Mouse (Mus musculus): Measurements from ENCODE around the gene Uvrag. TPM values are rescaled to one million over a fixed set of nuclear protein-coding genes. Genes with fewer than 3 reads are reported as not detected.

Gene Uvrag
- polyA plus RNA-seq, 1 experiment from 2014 or later: 12.8 TPM

DNA sequence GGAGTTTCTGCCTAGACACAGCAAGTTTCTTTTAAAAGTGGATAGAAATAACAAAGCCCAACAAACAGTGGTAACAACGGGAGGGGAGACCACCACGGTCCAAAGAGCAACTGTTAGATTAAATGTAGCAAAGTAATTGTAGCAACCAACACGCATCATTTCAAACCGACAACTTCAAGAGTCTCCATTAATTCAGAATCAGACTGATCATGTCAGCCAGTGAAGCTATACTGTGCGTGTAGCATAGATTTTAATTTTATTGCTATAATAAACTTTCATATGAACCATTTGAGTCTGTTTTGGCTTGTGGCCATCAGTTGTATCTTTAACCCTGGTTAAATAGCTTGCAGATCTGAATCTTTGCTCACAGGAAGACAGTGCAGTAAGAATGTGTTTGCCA lies 107.1 kb downstream of the Uvrag start:
- no peak for DNase-seq (ENCODE audit: low spot score)
- H3K4me1 ChIP-seq (replicated peaks): no peaks in the 10 kb centered on the region
- no peak overlapping the region for H3K4me3 ChIP-seq
- WGBS: 95% methylated on average over 5 of the region's 5 CpGs
- no peaks in the 10 kb centered on the region for H3K9me3 ChIP-seq
- no peaks in the 10 kb centered on the region for H3K27me3 ChIP-seq (ENCODE audit: insufficient read depth, poor library complexity, severe bottlenecking)
- no peak overlapping the region for H3K27ac ChIP-seq
- H3K36me3 ChIP-seq: no peaks in the 10 kb centered on the region

- 95% methylated on average over 3 of the region's 3 CpGs for WGBS
- Histone ChIP-seq H3K36me3 (no peaks in the 10 kb centered on the region), H3K27ac (no peak overlapping the region), H3K27me3 (ENCODE audit: insufficient read depth, poor library complexity, severe bottlenecking) (no peaks in the 10 kb centered on the region), H3K9me3 (no peaks in the 10 kb centered on the region), H3K4me3 (no peak overlapping the region), H3K4me1 (replicated peaks) (no peaks in the 10 kb centered on the region)
- DNase-seq (ENCODE audit: low spot score): no peak
These were observed 107.6 kb downstream of the Uvrag start for GRCm38 (mm10) chr7:99033314-99033713.

DNA sequence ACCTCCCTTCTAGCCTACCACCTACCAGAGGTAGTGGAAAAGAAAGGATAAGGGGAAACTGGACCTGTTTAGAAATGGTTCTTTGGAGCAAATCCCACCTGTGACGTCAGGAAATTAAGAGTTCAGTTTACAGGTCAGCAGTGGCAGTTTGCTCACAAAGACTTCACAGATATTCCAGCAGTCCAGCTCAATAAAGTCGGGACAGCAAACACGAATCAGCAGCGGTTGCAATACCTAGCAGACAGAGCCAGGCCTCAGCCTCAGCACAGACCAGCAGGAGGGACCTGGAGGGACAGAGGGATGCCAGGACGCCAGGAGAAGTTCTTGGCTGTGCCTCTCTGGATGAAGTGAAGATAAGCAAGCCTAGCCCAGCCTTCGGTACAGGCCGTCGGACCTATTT lies 108.9 kb downstream of the Uvrag start:
- no peaks in the 10 kb centered on the region for H3K9me3 ChIP-seq
- no peaks in the 10 kb centered on the region for H3K36me3 ChIP-seq
- no peak overlapping the region for H3K27ac ChIP-seq
- H3K4me1 ChIP-seq (replicated peaks): no peaks in the 10 kb centered on the region
- DNase-seq (ENCODE audit: low spot score): no peak
- H3K27me3 ChIP-seq (ENCODE audit: insufficient read depth, poor library complexity, severe bottlenecking): no peaks in the 10 kb centered on the region
- no peak overlapping the region for H3K4me3 ChIP-seq
- WGBS: 92% methylated on average over 8 of the region's 8 CpGs

DNA sequence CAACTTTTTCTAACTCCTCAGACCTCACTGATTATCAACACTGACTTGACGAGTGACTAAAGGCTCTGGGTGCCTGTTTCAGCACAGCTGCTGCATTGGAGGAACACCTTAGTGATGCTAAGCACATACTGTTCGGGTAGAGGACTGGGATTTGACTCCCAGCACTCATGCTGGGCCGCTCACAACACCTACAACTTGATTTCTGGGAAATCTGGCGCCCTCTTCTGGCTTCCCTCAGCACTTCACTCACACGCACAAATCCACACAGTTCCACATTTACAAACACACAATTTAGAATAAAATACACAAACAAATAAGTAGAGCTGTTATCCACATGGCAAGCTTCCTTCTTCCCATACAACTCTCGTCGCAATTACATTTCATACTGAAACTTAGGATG lies 112.8 kb downstream of the Uvrag start:
- 83% methylated on average over 7 of the region's 7 CpGs for WGBS
- no peak overlapping the region for H3K4me3 ChIP-seq
- no peaks in the 10 kb centered on the region for H3K9me3 ChIP-seq
- no peaks in the 10 kb centered on the region for H3K4me1 ChIP-seq (replicated peaks)
- no peaks in the 10 kb centered on the region for H3K36me3 ChIP-seq
- no peak overlapping the region for H3K27ac ChIP-seq
- DNase-seq (ENCODE audit: low spot score): no peak
- no peaks in the 10 kb centered on the region for H3K27me3 ChIP-seq (ENCODE audit: insufficient read depth, poor library complexity, severe bottlenecking)

- Histone ChIP-seq H3K27me3 (ENCODE audit: insufficient read depth, poor library complexity, severe bottlenecking) (no peaks in the 10 kb centered on the region), H3K4me3 (no peak overlapping the region), H3K4me1 (replicated peaks) (no peaks in the 10 kb centered on the region), H3K9me3 (no peaks in the 10 kb centered on the region), H3K27ac (no peak overlapping the region), H3K36me3 (no peaks in the 10 kb centered on the region)
- 84% methylated on average over 5 of the region's 5 CpGs for whole genome bisulfite sequencing
- no peak for DNase-seq (ENCODE audit: low spot score)
These were observed 113.8 kb downstream of the Uvrag start for GRCm38 (mm10) chr7:99027185-99027584.

GRCm38 (mm10) chr7:99025989-99026388 lies 115.0 kb downstream of the Uvrag start:
- no peaks in the 10 kb centered on the region for H3K4me1 ChIP-seq (replicated peaks)
- no peak for DNase-seq (ENCODE audit: low spot score)
- H3K4me3 ChIP-seq: no peak overlapping the region
- H3K27ac ChIP-seq: no peak overlapping the region
- H3K9me3 ChIP-seq: no peaks in the 10 kb centered on the region
- H3K36me3 ChIP-seq: no peaks in the 10 kb centered on the region
- WGBS: 93% methylated on average over 10 of the region's 10 CpGs
- no peaks in the 10 kb centered on the region for H3K27me3 ChIP-seq (ENCODE audit: insufficient read depth, poor library complexity, severe bottlenecking)

DNA sequence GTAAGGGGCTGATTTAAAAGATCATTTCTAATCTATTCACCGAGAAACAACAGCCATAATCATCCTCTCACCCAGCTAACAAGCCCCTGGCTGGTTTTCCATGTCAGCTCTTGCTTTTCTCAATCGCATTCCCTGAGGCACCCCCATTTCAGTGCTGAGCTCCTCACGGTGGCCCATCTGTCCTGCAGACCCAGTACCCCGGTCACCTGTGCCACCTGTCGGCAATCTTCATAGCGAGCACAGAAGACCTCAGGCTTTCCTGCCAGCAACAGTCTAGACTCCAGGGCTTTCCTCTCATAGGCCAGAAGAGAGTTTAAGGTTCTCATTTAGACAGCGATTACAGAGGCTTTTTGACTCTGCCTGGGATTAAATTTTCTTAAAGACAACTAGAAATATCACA lies 115.7 kb downstream of the Uvrag start:
- H3K27ac ChIP-seq: no peak overlapping the region
- WGBS: 90% methylated on average over 7 of the region's 7 CpGs
- H3K4me1 ChIP-seq (replicated peaks): no peaks in the 10 kb centered on the region
- no peak for DNase-seq (ENCODE audit: low spot score)
- no peaks in the 10 kb centered on the region for H3K36me3 ChIP-seq
- H3K27me3 ChIP-seq (ENCODE audit: insufficient read depth, poor library complexity, severe bottlenecking): no peaks in the 10 kb centered on the region
- no peak overlapping the region for H3K4me3 ChIP-seq
- no peaks in the 10 kb centered on the region for H3K9me3 ChIP-seq

DNA sequence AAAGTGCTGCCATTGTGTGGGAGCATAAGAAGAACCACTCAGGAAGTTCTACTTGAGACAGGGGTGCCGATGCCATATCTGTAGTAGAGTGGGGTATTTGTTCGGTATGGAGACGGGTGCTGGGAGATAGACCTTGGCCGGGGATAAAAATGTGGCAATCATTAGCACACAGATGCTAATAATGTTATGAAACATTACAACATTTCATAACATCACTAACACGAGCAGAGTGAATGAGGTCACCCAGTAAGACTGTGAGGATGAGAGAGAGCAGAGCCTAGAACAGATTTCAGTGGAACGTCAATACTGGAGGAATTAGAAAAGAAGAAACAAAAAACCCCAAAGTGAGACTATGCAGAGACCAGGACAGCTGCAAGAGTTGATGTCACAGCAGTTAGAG lies 116.2 kb downstream of the Uvrag start:
- no peak for DNase-seq (ENCODE audit: low spot score)
- Histone ChIP-seq H3K9me3 (no peaks in the 10 kb centered on the region), H3K4me3 (no peak overlapping the region), H3K27me3 (ENCODE audit: insufficient read depth, poor library complexity, severe bottlenecking) (no peaks in the 10 kb centered on the region), H3K36me3 (no peaks in the 10 kb centered on the region), H3K27ac (no peak overlapping the region), H3K4me1 (replicated peaks) (no peaks in the 10 kb centered on the region)
- WGBS: 91% methylated on average over 6 of the region's 6 CpGs

- Histone ChIP-seq H3K27ac (no peak overlapping the region), H3K4me1 (replicated peaks) (no peaks in the 10 kb centered on the region), H3K36me3 (no peaks in the 10 kb centered on the region), H3K4me3 (no peak overlapping the region), H3K9me3 (no peaks in the 10 kb centered on the region), H3K27me3 (ENCODE audit: insufficient read depth, poor library complexity, severe bottlenecking) (no peaks in the 10 kb centered on the region)
- WGBS: 94% methylated on average over 3 of the region's 3 CpGs
- DNase-seq (ENCODE audit: low spot score): no peak
These were observed 117.0 kb downstream of the Uvrag start for GRCm38 (mm10) chr7:99023931-99024330.

DNA sequence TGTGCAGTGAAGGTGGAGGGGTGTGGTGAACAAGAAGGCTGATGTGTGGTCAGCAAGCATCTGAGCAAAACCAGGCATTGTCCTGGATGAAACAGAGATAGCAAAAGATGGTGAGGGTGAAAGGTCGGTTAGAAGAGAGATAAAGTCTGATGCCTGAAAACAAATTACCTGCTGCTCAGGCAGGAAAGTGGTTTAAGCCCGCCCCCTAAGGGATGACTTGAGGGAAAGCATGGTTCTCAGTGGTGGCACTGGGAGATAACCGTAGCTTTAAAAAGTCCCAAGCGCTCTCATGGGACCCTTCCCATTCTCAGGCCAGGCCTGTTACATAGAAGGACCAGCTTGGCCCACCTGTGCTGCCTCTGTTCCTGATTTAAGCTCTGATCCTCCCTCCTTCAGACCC lies 119.7 kb downstream of the Uvrag start:
- no peak for DNase-seq (ENCODE audit: low spot score)
- 59% methylated on average over 4 of the region's 4 CpGs for WGBS

GRCm38 (mm10) chr7:99020353-99020752 lies 120.6 kb downstream of the Uvrag start:
- Histone ChIP-seq H3K4me3 (no peak overlapping the region), H3K4me1 (replicated peaks) (peaks cover 2% of the 10 kb centered on the region; the same call in 1 of the 2 replicates), H3K9me3 (no peaks in the 10 kb centered on the region), H3K27me3 (ENCODE audit: insufficient read depth, poor library complexity, severe bottlenecking) (no peaks in the 10 kb centered on the region), H3K36me3 (no peaks in the 10 kb centered on the region), H3K27ac (no peak overlapping the region)
- 70% methylated on average over 4 of the region's 4 CpGs for WGBS
- no peak for DNase-seq (ENCODE audit: low spot score)

More for the DNA sequence above, 119.7 kb downstream of the Uvrag start:
- Histone ChIP-seq H3K4me1 (replicated peaks) (no peaks in the 10 kb centered on the region), H3K27ac (no peak overlapping the region), H3K9me3 (no peaks in the 10 kb centered on the region), H3K4me3 (no peak overlapping the region), H3K27me3 (ENCODE audit: insufficient read depth, poor library complexity, severe bottlenecking) (no peaks in the 10 kb centered on the region), H3K36me3 (no peaks in the 10 kb centered on the region)

- DNase-seq (ENCODE audit: low spot score): no peak
- H3K4me3 ChIP-seq: no peak overlapping the region
- H3K9me3 ChIP-seq: no peaks in the 10 kb centered on the region
- H3K36me3 ChIP-seq: no peaks in the 10 kb centered on the region
- peaks cover 3% of the 10 kb centered on the region; the same call in 1 of the 2 replicates for H3K4me1 ChIP-seq (replicated peaks)
- H3K27ac ChIP-seq: no peak overlapping the region
- 71% methylated on average over 2 of the region's 2 CpGs for WGBS
- H3K27me3 ChIP-seq (ENCODE audit: insufficient read depth, poor library complexity, severe bottlenecking): no peaks in the 10 kb centered on the region
These were observed 123.6 kb downstream of the Uvrag start for GRCm38 (mm10) chr7:99017224-99017844.

GRCm38 (mm10) chr7:99015914-99016313 lies 125.0 kb downstream of the Uvrag start:
- H3K27ac ChIP-seq: no peak overlapping the region
- no peak overlapping the region for H3K4me3 ChIP-seq
- H3K4me1 ChIP-seq (replicated peaks): peaks cover 3% of the 10 kb centered on the region; the same call in 1 of the 2 replicates
- no peaks in the 10 kb centered on the region for H3K27me3 ChIP-seq (ENCODE audit: insufficient read depth, poor library complexity, severe bottlenecking)
- H3K9me3 ChIP-seq: no peaks in the 10 kb centered on the region
- H3K36me3 ChIP-seq: no peaks in the 10 kb centered on the region
- 83% methylated on average over 8 of the region's 8 CpGs for WGBS
- no peak for DNase-seq (ENCODE audit: low spot score)

GRCm38 (mm10) chr7:99015419-99015818 lies 125.5 kb downstream of the Uvrag start:
- H3K4me3 ChIP-seq: no peak overlapping the region
- H3K27me3 ChIP-seq (ENCODE audit: insufficient read depth, poor library complexity, severe bottlenecking): no peaks in the 10 kb centered on the region
- peaks cover 3% of the 10 kb centered on the region; the same call in 1 of the 2 replicates for H3K4me1 ChIP-seq (replicated peaks)
- WGBS: 82% methylated on average over 17 of the region's 17 CpGs
- DNase-seq (ENCODE audit: low spot score): no peak
- H3K36me3 ChIP-seq: no peaks in the 10 kb centered on the region
- no peak overlapping the region for H3K27ac ChIP-seq
- H3K9me3 ChIP-seq: no peaks in the 10 kb centered on the region

Measured in hindbrain, embryonic 10.5 days (tissue).